Mouse (Mus musculus) midbrain, embryonic 16.5 days (tissue): ENCODE measurements around the gene Sdccag8. TPM values are rescaled to one million over a fixed set of nuclear protein-coding genes. Genes with fewer than 3 reads are reported as not detected.

Experiments used
- ATAC-seq: fragments of 200-750 bp; cut with Nextera tagmentation; 2 replicates; pipeline ENCODE4 v1.8.0; 2017; ENCODE audit warnings: moderate TSS enrichment
- H3K27ac ChIP-seq: fragments of 300-500 bp; sonication (generic); 2 replicates; pipeline ENCODE4 v1.5.1; 2014; ENCODE audit warnings: mild to moderate bottlenecking, low read length, mixed read lengths
- H3K27me3 ChIP-seq: fragments of 300-500 bp; sonication (generic); 2 replicates; pipeline ENCODE4 v1.6.1; 2014; ENCODE audit warnings: low read depth, low read length, mixed read lengths; ENCODE audit not compliant: control insufficient read depth, insufficient read depth
- H3K36me3 ChIP-seq: fragments of 300-500 bp; sonication (generic); 2 replicates; pipeline ENCODE4 v1.6.1; 2014; ENCODE audit warnings: mild to moderate bottlenecking, low read length, moderate library complexity, mixed read lengths; ENCODE audit not compliant: control insufficient read depth, insufficient read depth
- H3K4me1 ChIP-seq: fragments of 300-500 bp; sonication (generic); 2 replicates; pipeline ENCODE4 v1.6.1; 2014; ENCODE audit warnings: mild to moderate bottlenecking, low read length, mixed read lengths; ENCODE audit not compliant: control insufficient read depth, insufficient read depth
- H3K4me2 ChIP-seq: fragments of 300-500 bp; sonication (generic); 2 replicates; pipeline ENCODE4 v1.6.1; 2014; ENCODE audit warnings: mild to moderate bottlenecking, low read length, mixed read lengths
- H3K4me3 ChIP-seq: fragments of 300-500 bp; sonication (generic); 2 replicates; pipeline ENCODE4 v1.5.1; 2014; ENCODE audit warnings: low read depth, mild to moderate bottlenecking, low read length, moderate library complexity, mixed read lengths
- H3K9ac ChIP-seq: fragments of 300-500 bp; sonication (generic); 2 replicates; pipeline ENCODE4 v1.6.1; 2014; ENCODE audit warnings: low read depth, low read length, mixed read lengths
- H3K9me3 ChIP-seq: fragments of 300-500 bp; sonication (generic); replicated peaks from 2 replicates; pipeline ENCODE4 v1.6.1; 2014; ENCODE audit warnings: mild to moderate bottlenecking, low read length, mixed read lengths; ENCODE audit not compliant: control insufficient read depth, poor library complexity, severe bottlenecking
- WGBS: fragments of 180-500 bp; shearing (Covaris S2); extraction: QIAGEN DNeasy Blood & Tissue Kit; methylation state at CpG from one replicate; pipeline ENCODE4 v1.1.7; 2014; 5-methylcytosine and 5-hydroxymethylcytosine counted together
- polyA plus RNA-seq: library from polyadenylated mRNA; unstranded; fragments of >200 nt; fragmentation: Nextera tagmentation; extraction: Ambion mirVana; gene quantifications from 2 replicates; pipeline ENCODE4 v1.2.1, GENCODE M21; 2015

Gene Sdccag8
- polyA plus RNA-seq, 1 experiment from 2014 or later, result 27.4 TPM

- Histone ChIP-seq H3K9ac (no peak overlapping the region), H3K4me1 (peaks cover 15% of the 10 kb centered on the region), H3K27me3 (no peaks in the 10 kb centered on the region), H3K9me3 (0 out of 2 replicates have a peak, but pooled peaks cover 2% of the 10 kb centered on the region), H3K4me3 (no peak overlapping the region), H3K36me3 (no peaks in the 10 kb centered on the region), H3K27ac (no peak overlapping the region), H3K4me2 (no peak overlapping the region)
- ATAC-seq, result peak; percentile 29; the same call in 1 of the 2 replicates
- WGBS, result 34% methylated on average over 3 of the region's 3 CpGs
Observed at GRCm38 (mm10) chr1:177010041-177010440, 195.6 kb downstream of the Sdccag8 start.

GRCm38 (mm10) chr1:177010607-177011302 is 196.3 kb downstream of the Sdccag8 start:
- 0 out of 2 replicates have a peak, but pooled peaks cover 2% of the 10 kb centered on the region for H3K9me3 ChIP-seq
- H3K4me3 ChIP-seq, result no peak overlapping the region
- H3K27ac ChIP-seq, result peak overlapping the region; percentile 30
- 27% methylated on average over 6 of the region's 6 CpGs for WGBS
- H3K4me2 ChIP-seq, result no peak overlapping the region
- peak overlapping the region; percentile 6; the same call in 1 of the 2 replicates for H3K9ac ChIP-seq
- H3K4me1 ChIP-seq, result peaks cover 15% of the 10 kb centered on the region
- no peaks in the 10 kb centered on the region for H3K27me3 ChIP-seq
- H3K36me3 ChIP-seq, result no peaks in the 10 kb centered on the region
- ATAC-seq, result peak; percentile 2; the same call in 1 of the 2 replicates

- WGBS, result 77% methylated on average over 13 of the region's 13 CpGs
- no peak overlapping the region for H3K9ac ChIP-seq
- H3K27ac ChIP-seq, result peak overlapping the region; percentile 32; the same call in 1 of the 2 replicates
- no peak overlapping the region for H3K4me2 ChIP-seq
- 0 out of 2 replicates have a peak, but pooled peaks cover 2% of the 10 kb centered on the region for H3K9me3 ChIP-seq
- no peak overlapping the region for H3K4me3 ChIP-seq
- no peaks in the 10 kb centered on the region for H3K27me3 ChIP-seq
- H3K36me3 ChIP-seq, result no peaks in the 10 kb centered on the region
- peaks cover 18% of the 10 kb centered on the region for H3K4me1 ChIP-seq
- ATAC-seq, result no peak
Observed at GRCm38 (mm10) chr1:177011688-177012087, 197.2 kb downstream of the Sdccag8 start.

GRCm38 (mm10) chr1:177012774-177013173 is 198.3 kb downstream of the Sdccag8 start:
- ATAC-seq, result no peak
- Histone ChIP-seq H3K4me2 (no peak overlapping the region), H3K36me3 (no peaks in the 10 kb centered on the region), H3K27ac (no peak overlapping the region), H3K27me3 (no peaks in the 10 kb centered on the region), H3K4me3 (no peak overlapping the region), H3K4me1 (peaks cover 18% of the 10 kb centered on the region), H3K9me3 (0 out of 2 replicates have a peak, but pooled peaks cover 2% of the 10 kb centered on the region), H3K9ac (no peak overlapping the region)
- WGBS, result 47% methylated on average over 3 of the region's 3 CpGs

- H3K9ac ChIP-seq, result no peak overlapping the region
- no peaks in the 10 kb centered on the region for H3K36me3 ChIP-seq
- no peak overlapping the region for H3K27ac ChIP-seq
- H3K27me3 ChIP-seq, result no peaks in the 10 kb centered on the region
- ATAC-seq, result no peak
- 0 out of 2 replicates have a peak, but pooled peaks cover under 1% of the 10 kb centered on the region for H3K9me3 ChIP-seq
- no peak overlapping the region for H3K4me3 ChIP-seq
- peaks cover 18% of the 10 kb centered on the region for H3K4me1 ChIP-seq
- 89% methylated on average over 1 of the region's 1 CpGs for WGBS
- H3K4me2 ChIP-seq, result no peak overlapping the region
Observed at GRCm38 (mm10) chr1:177013313-177013712, 198.9 kb downstream of the Sdccag8 start.

- H3K4me1 ChIP-seq, result peaks cover 18% of the 10 kb centered on the region
- no peak overlapping the region for H3K9ac ChIP-seq
- H3K9me3 ChIP-seq, result no peaks in the 10 kb centered on the region
- H3K27me3 ChIP-seq, result no peaks in the 10 kb centered on the region
- no peak for ATAC-seq
- WGBS, result 78% methylated on average over 3 of the region's 3 CpGs
- no peak overlapping the region for H3K4me3 ChIP-seq
- no peaks in the 10 kb centered on the region for H3K36me3 ChIP-seq
- no peak overlapping the region for H3K4me2 ChIP-seq
- H3K27ac ChIP-seq, result peak overlapping the region; percentile 26
Observed at GRCm38 (mm10) chr1:177013776-177014175, 199.3 kb downstream of the Sdccag8 start.

- no peak overlapping the region for H3K9ac ChIP-seq
- H3K4me1 ChIP-seq, result peaks cover 18% of the 10 kb centered on the region
- H3K36me3 ChIP-seq, result no peaks in the 10 kb centered on the region
- H3K27me3 ChIP-seq, result no peaks in the 10 kb centered on the region
- WGBS, result 15% methylated on average over 2 of the region's 2 CpGs
- H3K4me2 ChIP-seq, result no peak overlapping the region
- peak overlapping the region; percentile 59 for H3K27ac ChIP-seq
- no peaks in the 10 kb centered on the region for H3K9me3 ChIP-seq
- H3K4me3 ChIP-seq, result no peak overlapping the region
- ATAC-seq, result peak; percentile 33
Observed at GRCm38 (mm10) chr1:177014346-177014745, 199.9 kb downstream of the Sdccag8 start.

GRCm38 (mm10) chr1:177014921-177015439 is 200.5 kb downstream of the Sdccag8 start:
- no peaks in the 10 kb centered on the region for H3K36me3 ChIP-seq
- no peaks in the 10 kb centered on the region for H3K27me3 ChIP-seq
- 50% methylated on average over 6 of the region's 6 CpGs for WGBS
- no peak overlapping the region for H3K4me3 ChIP-seq
- no peaks in the 10 kb centered on the region for H3K9me3 ChIP-seq
- peak overlapping the region; percentile 59 for H3K27ac ChIP-seq
- no peak overlapping the region for H3K9ac ChIP-seq
- H3K4me2 ChIP-seq, result no peak overlapping the region
- H3K4me1 ChIP-seq, result peaks cover 15% of the 10 kb centered on the region; the same call in 1 of the 2 replicates
- peak; percentile 20; the same call in 1 of the 2 replicates for ATAC-seq

- Histone ChIP-seq H3K4me1 (peaks cover 10% of the 10 kb centered on the region; the same call in 1 of the 2 replicates), H3K4me3 (no peak overlapping the region), H3K9me3 (no peaks in the 10 kb centered on the region), H3K9ac (no peak overlapping the region), H3K27me3 (no peaks in the 10 kb centered on the region), H3K4me2 (no peak overlapping the region), H3K36me3 (no peaks in the 10 kb centered on the region), H3K27ac (peak overlapping the region; percentile 19; the same call in 1 of the 2 replicates)
- ATAC-seq, result no peak
- 28% methylated on average over 3 of the region's 3 CpGs for WGBS
Observed at GRCm38 (mm10) chr1:177015917-177016316, 201.5 kb downstream of the Sdccag8 start.
